Mouse (Mus musculus) G1E-ER4 (cell line): ENCODE measurements around the gene Rars2. TPM values are rescaled to one million over a fixed set of nuclear protein-coding genes. Genes with fewer than 3 reads are reported as not detected.

ENCODE experiments used
- GATA1 ChIP-seq: IDR thresholded peaks from one replicate; pipeline ENCODE4 v1.8.0; 2012; ENCODE audit warnings: low read length, inconsistent platforms
- polyA plus RNA-seq: library from polyadenylated mRNA; stranded (reverse); fragments of >175 nt; gene quantifications from 2 replicates; pipeline ENCODE4 v1.2.3, GENCODE M21; 2012

Gene Rars2
- 3.5 and 3.8 TPM in 2 replicates for polyA plus RNA-seq

- no peak for TF ChIP-seq GATA1
Observed at GRCm38 (mm10) chr4:34614630-34615094, at the start of gene Rars2, which contains the start of gene Orc3. Rars2 (plus strand) TSS chr4:34614957. Orc3 (minus strand) TSS chr4:34614944.

GRCm38 (mm10) chr4:34566226-34566625 is 48.5 kb upstream of the Rars2 start:
- no peak for TF ChIP-seq GATA1

- no peak for TF ChIP-seq GATA1
Observed at GRCm38 (mm10) chr4:34572876-34573275, 41.9 kb upstream of the Rars2 start.

GRCm38 (mm10) chr4:34577028-34577427 is 37.7 kb upstream of the Rars2 start:
- TF ChIP-seq GATA1: no peak

GRCm38 (mm10) chr4:34579215-34579614 is 35.5 kb upstream of the Rars2 start:
- TF ChIP-seq GATA1: no peak

- TF ChIP-seq GATA1: no peak
Observed at GRCm38 (mm10) chr4:34581990-34582389, 32.8 kb upstream of the Rars2 start.

- no peak for TF ChIP-seq GATA1
Observed at GRCm38 (mm10) chr4:34582476-34582875, 32.3 kb upstream of the Rars2 start.

- no peak for TF ChIP-seq GATA1
Observed at GRCm38 (mm10) chr4:34583427-34583826, 31.3 kb upstream of the Rars2 start.

- no peak for TF ChIP-seq GATA1
Observed at GRCm38 (mm10) chr4:34584871-34585607, 29.7 kb upstream of the Rars2 start.

GRCm38 (mm10) chr4:34603123-34603522 is 11.6 kb upstream of the Rars2 start:
- TF ChIP-seq GATA1: no peak

- no peak for TF ChIP-seq GATA1
Observed at GRCm38 (mm10) chr4:34606658-34607057, 8.1 kb upstream of the Rars2 start.

- no peak for TF ChIP-seq GATA1
Observed at GRCm38 (mm10) chr4:34613571-34614145, 1.1 kb upstream of the Rars2 start.

GRCm38 (mm10) chr4:34615303-34615702 is 546 bp downstream of the Rars2 start:
- no peak for TF ChIP-seq GATA1

GRCm38 (mm10) chr4:34616146-34616545 is 1.4 kb downstream of the Rars2 start:
- no peak for TF ChIP-seq GATA1

- TF ChIP-seq GATA1: no peak
Observed at GRCm38 (mm10) chr4:34625556-34625955, 10.8 kb downstream of the Rars2 start.

- no peak for TF ChIP-seq GATA1
Observed at GRCm38 (mm10) chr4:34626401-34626800, 11.6 kb downstream of the Rars2 start.

- TF ChIP-seq GATA1: no peak
Observed at GRCm38 (mm10) chr4:34629956-34630355, 15.2 kb downstream of the Rars2 start.
